Mouse (Mus musculus) heart, postnatal 4 days (tissue): Measurements from ENCODE around the gene Dgkd. TPM values are rescaled to one million over a fixed set of nuclear protein-coding genes. Genes with fewer than 3 reads are reported as not detected.

Source experiments
- DNase-seq: peaks from one replicate; pipeline ENCODE4 v3.0.0; 2021
- total RNA-seq, 2 experiments: library from RNA; stranded (reverse); gene quantifications; 2 replicates each; pipeline ENCODE4 v1.2.3; 2021

Dgkd gene
- total RNA-seq, 2 experiments from 2014 or later: 53.4 to 55.2 TPM

DNA sequence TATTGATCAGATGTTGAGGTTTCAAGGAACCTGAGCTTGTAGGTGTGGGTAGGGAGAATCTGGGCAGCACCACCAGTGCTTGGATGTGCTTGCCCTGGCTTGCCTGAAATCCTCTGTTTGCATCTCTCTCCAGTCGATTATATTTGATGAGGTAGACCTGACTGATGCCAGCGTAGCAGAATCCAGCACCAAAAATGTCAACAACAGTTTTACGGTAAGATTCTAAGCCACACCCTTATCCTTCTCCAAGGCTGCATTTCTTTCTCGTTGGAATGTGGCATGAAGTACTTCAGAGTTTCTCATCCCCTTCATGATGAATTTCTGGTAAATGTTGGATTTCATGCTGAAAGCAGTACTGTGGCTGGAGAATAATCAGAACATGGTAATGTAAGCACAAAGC is 28.6 kb downstream of the Dgkd start:
- DNase-seq: no peak

DNA sequence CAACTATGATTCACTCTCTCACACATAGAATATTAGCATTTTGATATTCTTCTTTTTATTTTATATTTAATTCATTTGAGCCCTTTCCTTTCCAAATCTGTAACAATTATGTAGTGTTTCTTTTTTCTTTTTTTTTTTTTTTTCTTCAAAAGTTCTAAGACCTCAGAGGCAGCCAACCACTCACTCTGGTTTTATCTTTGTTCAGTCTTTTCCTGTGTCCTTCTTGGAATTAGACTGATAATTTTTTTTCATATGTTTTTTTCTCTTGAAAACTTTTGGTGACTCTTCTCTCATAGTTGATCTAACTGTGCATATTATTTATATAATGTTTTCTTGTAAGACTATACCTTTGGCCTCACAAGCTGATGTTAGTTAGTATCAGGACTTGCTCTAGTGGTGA is 29.5 kb downstream of the Dgkd start:
- no peak for DNase-seq

- no peak for DNase-seq
Measured at GRCm38 (mm10) chr1:87890960-87891359, 37.9 kb downstream of the Dgkd start.

GRCm38 (mm10) chr1:87891634-87892033 is 38.5 kb downstream of the Dgkd start:
- DNase-seq: peak; percentile 28

GRCm38 (mm10) chr1:87892499-87892898 is 39.4 kb downstream of the Dgkd start:
- no peak for DNase-seq

GRCm38 (mm10) chr1:87893414-87893813 is 40.3 kb downstream of the Dgkd start:
- no peak for DNase-seq

DNA sequence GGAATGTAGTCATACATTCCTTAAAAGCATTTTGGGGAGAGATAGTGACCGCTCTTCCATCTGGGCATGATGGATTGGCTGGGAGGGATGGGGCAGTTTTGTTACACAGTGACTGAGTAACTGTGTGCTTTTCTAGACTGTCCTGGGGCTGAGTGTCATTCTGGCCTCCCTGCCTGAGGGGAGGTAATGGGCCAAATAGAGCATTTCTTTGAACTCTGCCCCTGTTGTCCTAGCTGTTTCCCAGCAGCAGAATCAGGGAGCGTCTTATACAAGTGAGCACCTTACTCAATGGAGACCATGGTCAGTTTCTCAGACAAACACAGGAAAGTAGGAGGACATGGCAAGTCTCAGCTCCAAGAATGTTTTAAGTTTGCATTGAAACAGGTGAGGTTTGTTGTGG is 43.8 kb downstream of the Dgkd start:
- DNase-seq: no peak

GRCm38 (mm10) chr1:87899701-87900100 is 46.6 kb downstream of the Dgkd start:
- no peak for DNase-seq

DNA sequence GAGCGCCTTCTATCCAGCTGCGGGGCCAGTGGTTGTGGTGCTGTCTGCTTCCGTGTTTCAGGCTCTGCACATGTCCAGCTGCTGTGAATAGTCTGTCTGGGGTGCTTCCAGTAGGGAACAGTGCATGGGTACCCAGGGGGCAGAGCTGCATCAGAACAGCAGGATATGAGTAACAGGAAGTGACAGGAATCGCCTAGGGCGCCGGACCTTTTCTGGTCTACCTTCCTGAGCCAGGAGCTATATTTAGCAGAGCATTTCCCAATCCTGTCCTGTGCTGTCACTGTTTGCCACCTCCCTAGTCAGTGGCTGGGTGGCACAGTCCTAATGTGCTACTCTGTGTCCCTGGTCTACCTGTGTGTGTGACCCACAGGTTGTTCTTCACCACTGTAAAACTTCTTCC is 47.9 kb downstream of the Dgkd start:
- peak; percentile 58 for DNase-seq

- no peak for DNase-seq
Measured at GRCm38 (mm10) chr1:87902186-87902585, 49.1 kb downstream of the Dgkd start.

- DNase-seq: no peak
Measured at GRCm38 (mm10) chr1:87906361-87906956, 53.4 kb downstream of the Dgkd start.

GRCm38 (mm10) chr1:87908006-87908405 is 54.9 kb downstream of the Dgkd start:
- DNase-seq: no peak

GRCm38 (mm10) chr1:87908736-87909135 is 55.6 kb downstream of the Dgkd start:
- no peak for DNase-seq

GRCm38 (mm10) chr1:87909565-87909964 is 56.5 kb downstream of the Dgkd start:
- no peak for DNase-seq

- DNase-seq: no peak
Measured at GRCm38 (mm10) chr1:87910428-87910827, 57.3 kb downstream of the Dgkd start.

DNA sequence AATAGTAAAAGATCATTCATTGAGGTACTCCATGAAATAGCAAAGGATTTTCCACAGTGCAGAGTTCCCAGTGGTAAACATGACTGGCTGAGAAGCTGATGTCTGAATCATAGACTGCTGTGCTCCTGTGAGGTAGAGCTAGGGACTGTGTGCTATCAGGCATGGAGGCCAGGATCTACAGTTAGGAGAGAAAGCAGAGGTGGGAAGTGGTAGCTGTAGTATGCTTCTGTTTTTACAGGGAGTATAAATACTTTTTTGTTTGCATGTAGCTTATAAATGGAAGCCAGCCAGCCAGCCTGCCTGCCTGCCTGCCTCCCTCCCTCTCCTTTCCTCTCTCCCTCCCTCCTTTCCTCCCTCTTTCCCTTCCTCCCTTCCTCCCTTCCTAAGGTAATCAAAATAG is 60.3 kb downstream of the Dgkd start:
- DNase-seq: no peak

- DNase-seq: no peak
Measured at GRCm38 (mm10) chr1:87917361-87917760, 64.3 kb downstream of the Dgkd start.

DNA sequence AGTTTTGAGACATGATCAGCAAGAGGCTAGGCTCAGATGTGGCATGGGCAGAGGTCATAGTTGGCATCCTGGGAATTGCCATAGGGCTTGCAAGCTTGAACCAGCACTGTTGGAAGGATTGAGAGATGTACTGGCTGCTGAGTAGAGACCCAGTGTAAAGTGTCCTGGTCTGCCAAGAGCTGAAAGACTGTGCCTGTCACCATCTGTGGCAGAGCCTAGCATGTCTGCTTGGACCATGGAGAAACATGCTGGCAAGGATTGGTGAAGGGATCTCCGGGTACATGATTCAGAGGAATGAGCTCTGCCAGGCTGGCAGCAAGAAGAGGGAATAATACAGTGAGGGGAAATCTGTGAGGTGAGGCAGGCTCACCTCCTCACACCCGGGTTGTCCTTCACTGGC is 65.0 kb downstream of the Dgkd start:
- no peak for DNase-seq

DNA sequence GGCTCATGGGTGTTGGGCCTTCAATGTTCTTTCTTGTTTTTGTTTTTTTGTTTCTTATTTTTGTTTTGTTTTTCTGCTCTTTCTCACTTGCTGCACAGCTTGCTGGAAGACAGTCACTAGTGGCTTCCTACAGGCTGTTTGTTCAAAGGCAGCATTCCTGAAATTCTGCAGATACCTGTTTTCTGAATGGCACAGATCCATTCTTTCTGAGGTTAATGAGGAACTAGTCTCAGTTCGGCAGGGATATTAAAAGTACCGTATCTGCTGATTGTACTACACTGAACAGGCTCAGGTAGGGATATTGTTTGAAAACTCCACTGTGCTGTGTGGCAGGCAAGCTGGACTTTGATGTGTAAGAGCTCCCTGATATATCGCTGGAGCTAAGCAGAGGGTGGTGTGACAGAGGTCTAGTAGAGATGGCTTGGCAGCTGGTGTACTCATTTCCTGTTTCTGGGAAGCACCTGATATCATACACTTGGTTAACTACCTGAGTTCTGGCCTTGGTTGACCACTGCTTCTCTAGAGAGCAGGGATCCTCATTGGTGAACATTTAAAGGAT is 67.0 kb downstream of the Dgkd start:
- no peak for DNase-seq

GRCm38 (mm10) chr1:87922666-87923065 is 69.6 kb downstream of the Dgkd start:
- peak; percentile 73 for DNase-seq

GRCm38 (mm10) chr1:87924888-87925287 is 71.8 kb downstream of the Dgkd start:
- DNase-seq: no peak

DNA sequence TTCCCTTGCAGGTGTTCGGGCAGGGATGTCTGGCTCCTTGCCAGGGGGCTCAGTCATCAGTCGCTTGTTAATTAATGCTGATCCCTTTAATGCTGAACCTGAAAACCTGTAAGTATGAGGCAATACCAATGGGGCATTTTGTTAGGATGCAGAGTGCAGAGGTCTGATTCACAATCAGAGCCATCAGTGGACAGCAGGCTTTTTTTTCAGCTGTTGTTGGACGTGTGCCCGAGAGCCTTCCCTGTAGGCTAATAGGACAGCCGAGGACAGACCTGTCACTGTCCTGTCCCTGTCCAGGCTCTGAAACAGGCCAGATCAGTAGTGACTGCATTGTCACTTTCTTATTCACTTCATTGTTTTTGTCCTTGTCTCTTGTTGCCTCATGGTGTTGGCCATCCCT is 76.6 kb downstream of the Dgkd start:
- DNase-seq: no peak

GRCm38 (mm10) chr1:87933051-87933450 is 80.0 kb downstream of the Dgkd start:
- peak; percentile 41 for DNase-seq

GRCm38 (mm10) chr1:87935095-87935494 is 82.0 kb downstream of the Dgkd start:
- DNase-seq: no peak

DNA sequence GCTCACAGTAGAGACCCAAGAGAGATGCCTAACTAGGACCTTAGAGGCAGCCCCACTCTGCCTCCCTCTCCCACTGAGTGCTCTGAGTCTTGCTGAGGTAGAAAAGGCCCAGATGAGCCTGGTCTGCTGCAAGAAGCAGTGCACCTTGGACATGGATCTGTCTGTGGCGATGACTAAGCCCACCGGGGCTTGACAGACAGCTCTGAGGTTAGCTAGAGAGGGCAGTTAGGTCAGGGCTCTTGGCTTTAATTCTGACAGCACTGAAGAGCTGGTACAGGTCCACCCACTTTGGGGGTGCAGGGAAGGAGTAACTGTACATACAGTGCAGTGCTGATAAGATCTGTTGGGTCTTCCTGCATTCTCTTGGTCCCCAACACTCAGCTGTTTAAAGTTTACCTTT is 82.5 kb downstream of the Dgkd start:
- no peak for DNase-seq
